Mouse (Mus musculus): ENCODE data around the gene Tnfrsf1b.
"Not testable (repeated sequence)": the region's sequence is repeated elsewhere in the genome, so short reads cannot be mapped to it uniquely, and the experiment has no call there.

Tnfrsf1b gene

GRCm38 (mm10) chr4:145178918-145179549 lies 67.6 kb downstream of the Tnfrsf1b start:
- no peak for DNase-seq

- not testable (repeated sequence) for DNase-seq
These were observed 81.1 kb downstream of the Tnfrsf1b start for GRCm38 (mm10) chr4:145165542-145165941.

- no peak for DNase-seq
These were observed 82.6 kb downstream of the Tnfrsf1b start for GRCm38 (mm10) chr4:145164111-145164510.

Data from kidney, postnatal 10 days (tissue).